Mouse (Mus musculus) liver, embryonic 11.5 days (tissue): ENCODE measurements around the gene Nme7. TPM values are rescaled to one million over a fixed set of nuclear protein-coding genes. Genes with fewer than 3 reads are reported as not detected.

Experiments
- ATAC-seq: fragments of 200-750 bp; cut with Nextera tagmentation; replicated peaks from 2 replicates; pipeline ENCODE4 v1.8.0; 2017; ENCODE audit warnings: moderate number of reproducible peaks, mild to moderate bottlenecking, moderate TSS enrichment, moderate library complexity; ENCODE audit not compliant: low FRiP score
- DNase-seq: peaks from one replicate; pipeline ENCODE4 v3.0.0-alpha.2; 2017; ENCODE audit warnings: low spot score
- H3K27ac ChIP-seq: fragments of 300-500 bp; sonication (generic); 2 replicates; pipeline ENCODE4 v1.5.1; 2014; ENCODE audit warnings: mild to moderate bottlenecking, low read depth, low read length, control low read depth
- H3K27me3 ChIP-seq: fragments of 300-500 bp; sonication (generic); replicated peaks from 2 replicates; pipeline ENCODE4 v1.6.1; 2014; ENCODE audit warnings: low read length, mixed read lengths; ENCODE audit not compliant: control insufficient read depth, insufficient read depth
- H3K36me3 ChIP-seq: fragments of 300-500 bp; sonication (generic); 2 replicates; pipeline ENCODE4 v1.6.1; 2014; ENCODE audit warnings: mild to moderate bottlenecking, low read length, moderate library complexity, mixed read lengths; ENCODE audit not compliant: control insufficient read depth, insufficient read depth
- H3K4me1 ChIP-seq: fragments of 300-500 bp; sonication (generic); replicated peaks from 2 replicates; pipeline ENCODE4 v1.6.1; 2014; ENCODE audit warnings: low read length, mixed read lengths; ENCODE audit not compliant: control insufficient read depth, insufficient read depth
- H3K4me2 ChIP-seq: fragments of 300-500 bp; sonication (generic); 2 replicates; pipeline ENCODE4 v1.6.1; 2014; ENCODE audit warnings: mild to moderate bottlenecking, control low read depth, moderate library complexity
- H3K4me3 ChIP-seq: fragments of 300-500 bp; sonication (generic); 2 replicates; pipeline ENCODE4 v1.5.1; 2014; ENCODE audit warnings: low read depth, low read length, control low read depth
- H3K9ac ChIP-seq: fragments of 300-500 bp; sonication (generic); 2 replicates; pipeline ENCODE4 v1.6.1; 2014; ENCODE audit warnings: low read depth, low read length, control low read depth
- H3K9me3 ChIP-seq: fragments of 300-500 bp; sonication (generic); 2 replicates; pipeline ENCODE4 v1.6.1; 2016; ENCODE audit warnings: low read length, inconsistent platforms, mixed read lengths; ENCODE audit not compliant: control insufficient read depth
- WGBS: fragments of 180-500 bp; shearing (Covaris S2); extraction: QIAGEN DNeasy Blood & Tissue Kit; methylation state at CpG from one replicate; pipeline ENCODE4 v1.1.7; 2014; 5-methylcytosine and 5-hydroxymethylcytosine counted together
- polyA plus RNA-seq: library from polyadenylated mRNA; unstranded; fragments of >200 nt; fragmentation: Nextera tagmentation; extraction: Ambion mirVana; gene quantifications from 2 replicates; pipeline ENCODE4 v1.2.1, GENCODE M21; 2014

The Nme7 gene
- polyA plus RNA-seq, 1 experiment from 2014 or later = 22.0 TPM

DNA sequence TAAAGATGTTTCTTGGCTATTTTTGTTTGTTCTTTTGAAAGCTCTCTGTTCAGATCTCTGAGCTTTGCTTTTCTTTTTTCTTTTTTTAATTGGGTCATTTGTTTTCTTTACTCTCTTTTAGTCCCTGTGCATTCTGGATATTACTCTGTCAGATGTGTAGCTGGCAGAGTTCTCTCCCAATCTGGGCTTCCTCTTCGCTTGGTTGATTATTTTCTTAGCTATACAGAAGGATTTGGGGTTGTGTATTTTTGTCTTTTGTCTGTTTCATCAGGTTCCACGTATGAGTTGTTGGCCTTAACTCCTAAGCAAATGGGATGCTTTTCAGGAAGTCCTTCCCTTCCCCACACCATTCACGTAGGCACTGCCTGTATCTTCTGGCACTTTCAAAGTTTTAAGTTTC is 54.1 kb downstream of the Nme7 start:
- ATAC-seq = no peak
- Histone ChIP-seq H3K4me3 (no peak overlapping the region), H3K9ac (no peak overlapping the region), H3K36me3 (no peaks in the 10 kb centered on the region), H3K9me3 (no peaks in the 10 kb centered on the region), H3K4me1 (no peaks in the 10 kb centered on the region), H3K4me2 (no peak overlapping the region), H3K27ac (no peak overlapping the region), H3K27me3 (no peaks in the 10 kb centered on the region)
- DNase-seq = no peak
- 56% methylated on average over 3 of the region's 3 CpGs for WGBS

- 86% methylated on average over 2 of the region's 2 CpGs for WGBS
- ATAC-seq = no peak
- H3K27ac ChIP-seq = no peak overlapping the region
Measured at GRCm38 (mm10) chr1:164361997-164362396, 58.1 kb downstream of the Nme7 start.

GRCm38 (mm10) chr1:164366156-164367128 is 62.5 kb downstream of the Nme7 start:
- Histone ChIP-seq H3K4me3 (no peak overlapping the region), H3K9ac (no peak overlapping the region), H3K27me3 (no peaks in the 10 kb centered on the region), H3K4me1 (no peaks in the 10 kb centered on the region), H3K27ac (no peak overlapping the region), H3K36me3 (no peaks in the 10 kb centered on the region), H3K9me3 (no peaks in the 10 kb centered on the region), H3K4me2 (no peak overlapping the region)
- DNase-seq (peak; percentile 49), ATAC-seq (peak; percentile 76)
- WGBS = 72% methylated on average over 12 of the region's 12 CpGs

More at GRCm38 (mm10) chr1:164361997-164362396, 58.1 kb downstream of the Nme7 start:
- no peak overlapping the region for H3K9ac ChIP-seq
- H3K4me3 ChIP-seq = no peak overlapping the region
- H3K4me2 ChIP-seq = no peak overlapping the region
- H3K9me3 ChIP-seq = no peaks in the 10 kb centered on the region
- DNase-seq = no peak
- no peaks in the 10 kb centered on the region for H3K4me1 ChIP-seq
- H3K36me3 ChIP-seq = no peaks in the 10 kb centered on the region
- no peaks in the 10 kb centered on the region for H3K27me3 ChIP-seq

DNA sequence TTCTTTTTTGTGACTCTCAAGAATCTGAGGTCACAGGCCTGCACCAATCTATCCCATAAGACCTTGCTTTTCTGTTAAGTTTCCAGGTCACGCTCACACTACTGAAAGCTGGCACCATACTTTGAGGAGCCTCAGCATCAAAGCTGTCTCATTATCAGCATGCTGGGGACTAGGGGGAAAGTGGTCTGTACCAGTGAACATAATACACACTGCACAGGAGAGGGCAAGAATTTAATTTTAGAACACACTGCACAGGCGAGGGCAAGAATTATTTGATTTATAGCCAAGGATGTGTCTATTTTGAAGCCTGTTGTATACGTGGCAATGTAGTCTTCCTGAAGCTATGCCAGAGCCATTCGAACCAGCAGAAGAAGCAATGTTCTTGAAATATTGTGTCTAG is 64.2 kb downstream of the Nme7 start:
- 81% methylated on average over 4 of the region's 4 CpGs for WGBS
- no peak overlapping the region for H3K4me3 ChIP-seq
- H3K27me3 ChIP-seq = no peaks in the 10 kb centered on the region
- ATAC-seq (no peak), DNase-seq (no peak)
- H3K4me2 ChIP-seq = no peak overlapping the region
- no peaks in the 10 kb centered on the region; the same call in 1 of the 2 replicates for H3K36me3 ChIP-seq
- no peaks in the 10 kb centered on the region for H3K9me3 ChIP-seq
- H3K9ac ChIP-seq = no peak overlapping the region
- H3K27ac ChIP-seq = no peak overlapping the region
- H3K4me1 ChIP-seq = no peaks in the 10 kb centered on the region

DNA sequence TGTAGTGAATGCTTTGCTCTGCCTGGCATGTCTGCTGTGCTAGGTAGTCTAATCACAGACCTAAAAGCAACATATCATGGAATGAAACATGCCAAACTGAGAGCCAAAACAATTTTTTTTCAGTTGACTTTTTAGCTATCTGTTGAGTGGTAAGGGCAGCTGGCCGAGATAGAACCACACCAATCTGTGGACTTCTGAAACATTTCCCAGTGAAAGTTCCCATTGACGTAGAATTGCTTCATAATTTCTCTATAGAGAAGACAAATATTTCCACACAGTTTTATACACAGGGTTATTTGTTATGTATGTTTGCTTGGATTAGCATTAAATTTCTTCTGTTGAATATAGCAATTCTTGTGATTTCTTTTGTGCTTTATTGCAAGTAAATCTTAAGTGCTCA is 65.9 kb downstream of the Nme7 start:
- Histone ChIP-seq H3K36me3 (no peaks in the 10 kb centered on the region; the same call in 1 of the 2 replicates), H3K9me3 (no peaks in the 10 kb centered on the region), H3K9ac (no peak overlapping the region), H3K4me2 (no peak overlapping the region), H3K4me3 (no peak overlapping the region), H3K27ac (no peak overlapping the region), H3K4me1 (no peaks in the 10 kb centered on the region), H3K27me3 (no peaks in the 10 kb centered on the region)
- ATAC-seq (no peak), DNase-seq (no peak)
- 83% methylated on average over 2 of the region's 2 CpGs for WGBS

DNA sequence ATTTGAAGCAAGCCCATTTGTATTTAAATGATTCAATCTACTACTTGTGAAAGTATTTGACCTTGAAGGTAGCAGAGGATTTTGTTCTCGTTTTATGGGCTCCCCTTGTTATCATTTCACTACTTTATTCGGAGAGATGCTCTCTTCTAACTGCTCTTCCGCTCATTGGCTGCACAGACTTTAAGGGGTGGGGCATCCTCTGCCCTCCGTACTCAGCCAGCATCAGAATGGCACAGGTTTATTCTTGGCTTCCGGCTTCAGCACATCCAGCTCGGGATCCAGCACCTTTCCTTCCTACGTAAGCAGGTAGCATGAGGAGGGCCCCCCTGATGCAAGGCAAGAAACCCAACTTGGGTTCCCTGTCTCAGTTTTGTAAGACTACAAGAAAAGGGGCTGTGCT is 69.1 kb downstream of the Nme7 start:
- Histone ChIP-seq H3K36me3 (no peaks in the 10 kb centered on the region; the same call in 1 of the 2 replicates), H3K4me3 (no peak overlapping the region), H3K27me3 (no peaks in the 10 kb centered on the region), H3K4me2 (no peak overlapping the region), H3K9ac (no peak overlapping the region), H3K4me1 (no peaks in the 10 kb centered on the region), H3K9me3 (no peaks in the 10 kb centered on the region), H3K27ac (no peak overlapping the region)
- 81% methylated on average over 7 of the region's 7 CpGs for WGBS
- ATAC-seq (no peak), DNase-seq (no peak)

DNA sequence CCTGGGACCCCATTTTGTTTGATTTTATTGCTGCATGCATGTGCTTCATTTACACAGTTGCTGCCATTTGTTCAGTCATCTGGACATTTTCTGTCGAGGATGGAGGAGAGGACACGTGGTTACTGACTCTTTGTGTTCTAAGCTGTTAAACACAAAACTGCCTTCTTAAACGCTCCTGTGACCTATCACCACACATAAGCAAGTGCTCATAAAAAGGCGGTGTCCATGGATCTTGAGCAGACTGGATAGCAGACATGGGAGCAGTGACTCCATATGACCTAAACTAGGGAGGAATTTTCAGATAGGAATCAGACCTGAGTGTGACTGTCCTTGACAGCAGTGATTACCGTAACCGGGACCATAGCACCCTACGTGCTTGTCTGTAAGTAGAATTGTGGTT is 70.1 kb downstream of the Nme7 start:
- DNase-seq = no peak
- no peak for ATAC-seq
- no peak overlapping the region for H3K27ac ChIP-seq

GRCm38 (mm10) chr1:164375626-164376025 is 71.7 kb downstream of the Nme7 start:
- no peak for ATAC-seq

More for the DNA sequence above, 70.1 kb downstream of the Nme7 start:
- Histone ChIP-seq H3K4me2 (no peak overlapping the region), H3K36me3 (no peaks in the 10 kb centered on the region; the same call in 1 of the 2 replicates), H3K27me3 (no peaks in the 10 kb centered on the region), H3K4me3 (no peak overlapping the region), H3K4me1 (no peaks in the 10 kb centered on the region), H3K9ac (no peak overlapping the region), H3K9me3 (no peaks in the 10 kb centered on the region)
- WGBS = 86% methylated on average over 7 of the region's 7 CpGs

More at GRCm38 (mm10) chr1:164375626-164376025, 71.7 kb downstream of the Nme7 start:
- no peak for DNase-seq
- Histone ChIP-seq H3K27me3 (no peaks in the 10 kb centered on the region), H3K36me3 (no peaks in the 10 kb centered on the region; the same call in 1 of the 2 replicates), H3K9ac (no peak overlapping the region), H3K27ac (no peak overlapping the region), H3K4me3 (no peak overlapping the region), H3K9me3 (no peaks in the 10 kb centered on the region), H3K4me1 (no peaks in the 10 kb centered on the region), H3K4me2 (no peak overlapping the region)
- WGBS = 91% methylated on average over 9 of the region's 9 CpGs
